Mouse (Mus musculus) urinary bladder, postnatal 25 days (tissue): ENCODE measurements around the gene Exosc5.
A peak's percentile ranks its signal among the peaks of the same experiment; 100 is the strongest.

Experiments used
- DNase-seq: peaks from one replicate; pipeline ENCODE4 v3.0.0; 2022; ENCODE audit warnings: low spot score

Gene Exosc5

GRCm38 (mm10) chr7:25637099-25637498, 21.9 kb upstream of the Exosc5 start:
- no peak for DNase-seq

- DNase-seq = no peak
Observed at GRCm38 (mm10) chr7:25639754-25640153, 19.2 kb upstream of the Exosc5 start.

DNA sequence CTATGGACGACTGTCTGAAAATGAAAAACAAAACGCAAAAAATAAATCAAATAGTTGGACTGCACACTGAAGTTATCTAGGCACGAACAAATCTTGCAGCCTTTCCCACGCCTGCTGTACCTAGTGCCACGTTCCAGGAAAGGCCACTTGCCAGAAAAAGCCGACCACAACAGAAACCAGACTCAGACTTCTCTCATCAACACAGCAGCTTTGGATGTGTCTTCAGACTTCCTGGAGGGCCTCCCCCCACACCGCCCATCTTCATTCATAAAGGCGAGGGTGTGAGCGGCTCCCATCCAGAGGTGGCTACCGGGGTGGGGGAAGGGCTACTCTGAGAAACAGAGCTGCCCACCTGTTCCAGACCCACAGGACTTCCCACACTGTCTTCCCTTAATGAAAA, 14.8 kb upstream of the Exosc5 start:
- no peak for DNase-seq

DNA sequence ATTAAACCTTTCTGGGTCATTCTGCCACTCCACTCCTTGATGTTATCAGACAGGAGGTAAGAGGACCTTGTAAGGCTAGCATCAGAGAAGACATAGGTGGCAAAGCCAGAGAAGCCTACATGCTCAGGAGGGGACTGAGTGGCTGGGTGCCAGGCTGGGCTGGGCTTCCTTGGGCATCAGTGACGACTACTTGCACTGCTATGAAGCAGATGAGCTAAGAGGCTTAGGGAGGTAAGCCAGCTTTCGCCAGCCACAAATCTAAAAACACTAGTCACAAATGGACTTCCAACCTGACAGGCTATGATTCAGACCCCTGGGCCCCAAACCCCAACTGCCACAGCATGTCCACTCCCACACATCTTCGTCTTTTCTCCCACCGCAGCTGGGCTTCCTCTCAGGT, 14.3 kb upstream of the Exosc5 start:
- no peak for DNase-seq

DNA sequence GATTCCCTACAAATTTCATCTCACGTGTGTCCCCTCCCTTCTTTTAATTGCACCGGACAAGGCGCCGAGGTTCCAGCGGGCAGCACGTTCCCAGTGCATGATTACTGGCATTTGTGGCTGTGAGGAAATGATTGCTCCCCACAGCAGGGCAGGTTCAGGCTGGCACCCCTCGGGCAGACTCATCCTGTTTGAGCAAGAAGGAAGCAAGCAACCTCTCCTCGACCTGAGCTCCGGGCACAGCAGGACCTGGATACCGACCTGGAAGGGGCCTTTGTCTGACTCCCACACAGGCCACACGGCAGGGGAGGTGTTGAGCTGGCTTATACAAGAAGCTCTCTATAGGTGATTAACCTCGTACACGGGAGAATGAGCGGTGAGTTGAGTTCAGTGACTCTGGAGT, 13.9 kb upstream of the Exosc5 start:
- DNase-seq = peak; percentile 23

DNA sequence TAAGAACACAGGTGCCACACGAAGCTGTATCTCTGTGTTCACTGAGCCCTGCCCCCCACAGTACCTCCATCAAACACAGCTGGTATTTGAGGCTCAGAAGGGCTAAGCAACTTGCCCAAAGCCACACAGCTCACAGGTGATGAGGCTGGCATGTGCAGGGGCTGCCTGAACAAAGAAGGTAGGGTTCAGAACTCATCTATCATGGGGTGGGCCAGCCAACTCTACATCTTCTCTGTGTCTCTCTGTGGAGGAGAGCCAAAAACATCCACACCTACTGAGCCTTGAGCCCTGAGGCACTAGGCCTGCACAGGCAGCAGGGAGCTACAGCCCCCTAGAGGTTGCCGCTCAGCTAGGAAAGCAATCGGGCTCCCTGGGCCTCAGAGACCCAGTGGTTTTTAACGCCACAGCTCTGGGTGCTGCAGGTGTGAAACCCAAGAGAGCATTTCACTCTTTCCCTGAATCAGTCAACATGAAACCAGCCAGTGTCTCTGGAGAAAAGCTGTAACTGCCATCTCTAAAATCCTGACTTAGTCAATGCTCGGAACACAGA, 11.3 kb upstream of the Exosc5 start:
- no peak for DNase-seq

GRCm38 (mm10) chr7:25649839-25650238, 9.1 kb upstream of the Exosc5 start:
- DNase-seq = no peak

GRCm38 (mm10) chr7:25651281-25651680, 7.7 kb upstream of the Exosc5 start:
- DNase-seq = no peak

DNA sequence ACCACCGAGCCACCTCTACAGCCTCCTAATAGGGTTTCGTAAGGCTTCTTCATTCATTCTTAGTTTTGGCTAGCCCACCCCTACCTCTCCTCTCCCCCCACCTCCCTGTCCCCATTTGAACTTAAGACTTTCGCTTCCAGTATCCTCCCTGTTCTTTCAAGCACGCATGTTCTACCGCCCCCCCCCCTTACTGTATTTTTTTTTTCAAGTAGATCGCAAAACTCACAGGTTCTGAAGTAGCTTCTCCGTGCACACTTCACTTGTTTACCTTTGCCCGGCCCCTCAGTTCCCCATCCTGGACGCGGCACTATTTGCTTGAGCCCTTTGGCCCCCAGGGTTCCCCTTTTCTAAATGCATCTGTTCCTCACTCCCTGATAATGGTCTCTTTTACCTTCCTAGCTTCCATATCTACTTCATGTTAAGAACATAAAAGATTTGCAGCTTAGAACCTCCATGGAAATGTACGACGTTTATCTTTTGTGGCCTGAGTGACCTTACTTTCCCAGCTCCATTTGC, 6.7 kb upstream of the Exosc5 start:
- DNase-seq = no peak

- DNase-seq = no peak
Observed at GRCm38 (mm10) chr7:25655601-25656428, 3.1 kb upstream of the Exosc5 start.

- no peak for DNase-seq
Observed at GRCm38 (mm10) chr7:25657785-25658184, 1.2 kb upstream of the Exosc5 start.

- DNase-seq = no peak
Observed at GRCm38 (mm10) chr7:25666381-25666780, 7.4 kb downstream of the Exosc5 start.

GRCm38 (mm10) chr7:25669158-25669557, 10.2 kb downstream of the Exosc5 start:
- DNase-seq = no peak

DNA sequence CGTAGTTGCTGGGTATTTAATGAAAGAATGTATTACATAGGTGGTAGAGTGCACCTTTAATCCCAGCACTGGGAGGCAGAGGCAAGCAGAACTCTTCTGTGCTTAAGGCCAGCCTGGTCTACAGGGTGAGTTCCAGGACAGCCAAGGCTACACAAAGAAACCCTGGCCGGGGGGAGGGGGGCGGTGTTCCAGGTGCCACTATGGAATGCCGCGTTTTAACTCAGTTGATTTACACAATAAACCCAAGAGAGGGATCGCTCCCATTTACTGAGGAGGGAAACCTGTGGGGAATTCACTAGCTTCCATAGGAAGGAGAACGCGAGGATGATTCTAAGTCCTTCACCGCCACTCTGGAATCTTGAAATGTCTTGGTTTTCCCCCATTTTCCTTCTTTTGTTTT, 10.7 kb downstream of the Exosc5 start:
- DNase-seq = no peak

GRCm38 (mm10) chr7:25670096-25670495, 11.1 kb downstream of the Exosc5 start:
- DNase-seq = no peak

DNA sequence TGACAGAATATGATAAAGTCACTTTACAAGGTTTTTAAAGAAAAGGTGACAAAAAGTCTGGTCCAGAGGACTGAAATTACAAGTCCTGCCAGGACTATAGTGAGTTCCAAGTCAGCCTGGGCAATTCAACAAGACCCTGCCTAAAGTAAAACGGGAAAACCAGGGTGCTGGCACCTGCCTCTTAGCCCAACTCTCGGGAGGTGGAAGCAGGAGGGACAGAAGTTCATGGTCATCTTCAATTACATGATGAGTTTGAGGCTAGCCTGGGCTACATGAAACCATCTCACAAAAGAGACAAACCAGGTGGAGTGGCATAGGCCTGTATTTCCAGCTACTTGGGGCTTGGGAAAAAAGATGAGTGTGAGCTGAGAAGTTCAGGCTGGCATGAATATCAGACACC, 12.7 kb downstream of the Exosc5 start:
- no peak for DNase-seq

DNA sequence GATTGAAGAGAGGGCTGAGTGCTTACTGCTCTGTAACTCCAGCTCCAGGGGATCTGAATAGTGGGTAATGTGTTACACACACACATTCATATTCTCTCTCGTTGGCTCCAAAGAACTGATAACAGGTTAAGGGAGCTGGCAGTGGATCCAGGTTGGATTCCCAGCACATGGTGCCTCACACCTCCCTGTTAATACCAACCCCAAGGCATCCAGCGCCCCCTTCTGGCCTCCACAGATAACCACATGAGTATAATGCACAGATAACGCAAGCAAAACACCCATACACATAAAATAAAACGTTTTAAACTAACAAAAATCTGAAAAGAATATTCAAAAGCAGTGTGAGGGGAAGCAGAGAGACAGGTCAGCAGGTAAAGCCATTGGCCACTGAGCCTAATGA, 13.5 kb downstream of the Exosc5 start:
- DNase-seq = no peak

- DNase-seq = no peak
Observed at GRCm38 (mm10) chr7:25674297-25674696, 15.3 kb downstream of the Exosc5 start.

GRCm38 (mm10) chr7:25674719-25675300, 15.8 kb downstream of the Exosc5 start, which contains the start of gene Tmem91:
Gene Tmem91 (minus strand): TSS chr7:25675166.
- DNase-seq = no peak

- no peak for DNase-seq
Observed at GRCm38 (mm10) chr7:25675405-25675804, 16.4 kb downstream of the Exosc5 start.

DNA sequence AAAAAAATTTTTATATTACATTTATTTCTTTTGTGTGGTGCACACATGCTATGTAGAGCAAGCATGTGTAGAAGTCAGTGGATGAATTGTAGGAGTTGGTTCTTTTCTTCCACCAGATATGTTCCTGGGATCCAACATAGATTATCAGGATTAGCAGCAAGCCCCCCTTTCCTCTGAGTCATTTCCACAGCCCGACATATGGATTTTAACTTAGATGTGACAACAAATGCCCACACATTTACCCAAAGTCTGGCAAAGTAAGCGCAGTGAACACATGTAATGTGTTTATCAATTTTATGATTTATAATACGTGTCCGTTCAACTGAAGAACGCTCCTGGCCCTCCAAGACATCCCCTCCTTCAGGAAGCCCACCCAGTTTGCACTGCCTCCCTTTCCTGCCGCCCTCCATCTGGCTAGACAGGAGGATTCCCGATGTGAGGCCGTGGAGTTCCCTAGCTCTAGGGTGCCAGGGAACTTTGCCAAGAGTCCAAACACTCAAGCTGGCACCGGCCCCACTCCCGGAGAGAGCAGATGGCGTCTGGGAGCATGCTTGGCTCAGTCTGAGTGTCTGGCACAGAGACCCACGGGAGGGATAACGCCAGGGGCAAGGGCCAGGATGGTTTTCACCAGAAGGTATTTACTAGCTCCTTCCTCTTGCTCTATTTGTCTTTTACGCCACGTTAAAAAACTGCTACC, 17.3 kb downstream of the Exosc5 start:
- DNase-seq = peak; percentile 48

DNA sequence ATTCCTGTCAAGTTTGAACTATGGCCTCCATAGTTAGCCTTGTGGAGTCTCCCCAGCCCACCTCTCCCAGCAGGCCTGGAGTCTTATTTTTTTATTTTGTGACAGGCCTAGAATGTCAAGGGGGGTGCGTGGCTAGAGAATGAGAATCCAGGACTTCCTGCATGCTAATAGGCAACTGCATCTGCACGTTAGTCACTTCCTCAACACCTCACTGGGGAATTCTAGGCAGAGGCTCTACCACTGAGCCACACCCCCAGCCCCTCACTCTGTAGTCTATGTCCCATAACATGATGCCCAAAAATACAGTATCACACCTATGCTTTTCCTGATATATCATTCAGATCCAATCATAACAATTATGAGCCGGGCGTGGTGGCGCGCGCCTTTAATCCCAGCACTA, 18.0 kb downstream of the Exosc5 start:
- no peak for DNase-seq

GRCm38 (mm10) chr7:25679971-25680370, 21.0 kb downstream of the Exosc5 start:
- DNase-seq = no peak
